Mouse (Mus musculus) midbrain, embryonic 11.5 days (tissue): ENCODE results near the gene Litaf. TPM values are rescaled to one million over a fixed set of nuclear protein-coding genes. Genes with fewer than 3 reads are reported as not detected.

Source experiments
- ATAC-seq: fragments of 200-750 bp; cut with Nextera tagmentation; 2 replicates; pipeline ENCODE4 v1.8.0; 2017; ENCODE audit warnings: moderate TSS enrichment, moderate library complexity; ENCODE audit not compliant: low FRiP score
- DNase-seq: peaks from one replicate; pipeline ENCODE4 v3.0.0; 2015; ENCODE audit warnings: low spot score; ENCODE audit errors: missing footprints
- H3K27ac ChIP-seq: fragments of 300-500 bp; sonication (generic); 2 replicates; pipeline ENCODE4 v1.5.1; 2014; ENCODE audit warnings: low read depth, low read length
- H3K27me3 ChIP-seq: fragments of 300-500 bp; sonication (generic); 2 replicates; pipeline ENCODE4 v1.6.1; 2014; ENCODE audit warnings: mild to moderate bottlenecking, low read length, moderate library complexity, mixed read lengths; ENCODE audit not compliant: control insufficient read depth, insufficient read depth
- H3K36me3 ChIP-seq: fragments of 300-500 bp; sonication (generic); 2 replicates; pipeline ENCODE4 v1.6.1; 2014; ENCODE audit warnings: mild to moderate bottlenecking, low read length, moderate library complexity, mixed read lengths; ENCODE audit not compliant: control insufficient read depth, insufficient read depth
- H3K4me1 ChIP-seq: fragments of 300-500 bp; sonication (generic); 2 replicates; pipeline ENCODE4 v1.6.1; 2014; ENCODE audit warnings: low read length; ENCODE audit not compliant: control insufficient read depth, insufficient read depth
- H3K4me2 ChIP-seq: fragments of 300-500 bp; sonication (generic); 2 replicates; pipeline ENCODE4 v1.6.1; 2014; ENCODE audit warnings: mild to moderate bottlenecking, moderate library complexity
- H3K4me3 ChIP-seq: fragments of 300-500 bp; sonication (generic); 2 replicates; pipeline ENCODE4 v1.5.1; 2014; ENCODE audit warnings: low read depth, low read length
- H3K9ac ChIP-seq: fragments of 300-500 bp; sonication (generic); 2 replicates; pipeline ENCODE4 v1.6.1; 2014; ENCODE audit warnings: low read length
- H3K9me3 ChIP-seq: fragments of 300-500 bp; sonication (generic); 2 replicates; pipeline ENCODE4 v1.6.1; 2016; ENCODE audit warnings: low read length; ENCODE audit not compliant: control insufficient read depth
- WGBS: fragments of 180-500 bp; shearing (Covaris S2); extraction: QIAGEN DNeasy Blood & Tissue Kit; methylation state at CpG from one replicate; pipeline ENCODE4 v1.1.7; 2014; 5-methylcytosine and 5-hydroxymethylcytosine counted together
- polyA plus RNA-seq: library from polyadenylated mRNA; unstranded; fragments of >200 nt; fragmentation: Nextera tagmentation; extraction: Ambion mirVana; gene quantifications from 2 replicates; pipeline ENCODE4 v1.2.1, GENCODE M21; 2014

The Litaf gene
- polyA plus RNA-seq, 1 experiment from 2014 or later = 61.8 TPM

DNA sequence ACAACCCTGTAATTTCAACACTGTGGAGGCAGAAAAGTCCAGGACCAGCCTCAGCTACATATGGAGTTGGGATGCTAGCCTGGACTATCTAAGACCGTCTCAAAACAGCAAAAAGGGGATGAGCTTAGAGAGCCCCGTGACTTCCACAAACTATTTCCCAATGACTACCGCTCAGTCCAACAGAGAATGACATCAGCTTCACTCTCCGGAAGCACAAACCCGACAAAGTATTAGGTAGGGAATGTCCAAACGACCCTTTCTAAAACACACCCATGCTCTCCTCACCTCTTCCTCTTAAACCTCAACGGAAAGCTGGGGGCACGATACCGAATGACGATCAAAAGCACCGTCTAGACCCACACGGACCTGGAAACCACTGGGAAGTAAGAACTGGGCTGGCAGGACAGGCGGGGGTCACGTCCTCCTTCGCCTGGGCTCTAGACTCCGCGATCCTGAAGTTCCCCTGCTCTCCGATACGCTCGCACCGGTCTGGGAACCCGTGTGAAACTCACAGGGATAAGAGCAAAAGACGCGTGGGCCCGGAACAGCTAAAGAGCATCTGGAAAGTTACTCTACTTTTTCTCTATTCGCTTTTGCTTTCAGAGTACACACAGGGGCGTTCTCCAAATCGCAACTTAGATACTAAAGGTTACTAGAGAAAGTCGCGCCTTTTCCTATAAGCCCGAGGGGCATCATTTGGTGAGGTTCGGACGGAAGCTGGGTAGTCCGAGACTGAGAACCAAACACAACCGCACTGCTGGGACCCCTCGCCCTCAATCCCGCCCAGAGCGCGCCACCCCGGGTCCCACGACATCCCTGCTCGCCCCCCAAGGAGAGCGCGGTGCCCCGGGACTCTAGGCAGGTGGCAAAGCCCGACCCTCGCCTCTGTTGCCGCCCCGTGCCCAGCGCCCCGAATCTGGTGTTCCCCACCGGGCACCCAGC is 73.6 kb downstream of the Litaf start:
- DNase-seq (peak; percentile 97), ATAC-seq (peak; percentile 77)
- WGBS = under 1% methylated on average over 52 of the region's 52 CpGs
- Histone ChIP-seq H3K27me3 (no peaks in the 10 kb centered on the region), H3K36me3 (0 out of 2 replicates have a peak, but pooled peaks cover 2% of the 10 kb centered on the region), H3K9ac (peak overlapping the region; percentile 83), H3K4me1 (0 out of 2 replicates have a peak, but pooled peaks cover 2% of the 10 kb centered on the region), H3K4me2 (peak overlapping the region; percentile 88), H3K4me3 (peak overlapping the region; percentile 71), H3K27ac (peak overlapping the region; percentile 40; the same call in 1 of the 2 replicates), H3K9me3 (peaks cover 9% of the 10 kb centered on the region; the same call in 1 of the 2 replicates)

DNA sequence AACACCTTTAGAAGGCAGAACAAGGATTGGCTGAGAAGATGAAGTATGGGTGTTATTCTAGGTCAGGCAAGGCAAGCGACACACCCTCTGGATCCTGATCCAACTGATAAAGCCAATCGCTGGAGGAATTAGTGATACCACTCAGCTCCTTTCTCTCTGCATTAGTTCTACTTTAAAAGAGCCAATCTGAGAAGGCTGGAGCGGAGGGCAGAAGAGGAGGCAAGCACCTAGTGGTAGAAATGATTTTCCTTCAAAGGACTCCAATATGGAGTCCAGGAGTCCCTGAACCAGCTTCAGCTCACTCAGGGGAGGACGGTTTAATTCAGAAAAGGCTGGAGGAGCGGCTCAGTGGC is 74.2 kb downstream of the Litaf start:
- Histone ChIP-seq H3K4me3 (peak overlapping the region; percentile 71), H3K27ac (no peak overlapping the region), H3K27me3 (no peaks in the 10 kb centered on the region), H3K9me3 (peaks cover 9% of the 10 kb centered on the region; the same call in 1 of the 2 replicates), H3K9ac (peak overlapping the region; percentile 83), H3K4me1 (0 out of 2 replicates have a peak, but pooled peaks cover 2% of the 10 kb centered on the region), H3K36me3 (0 out of 2 replicates have a peak, but pooled peaks cover 2% of the 10 kb centered on the region), H3K4me2 (peak overlapping the region; percentile 88)
- ATAC-seq = no peak
- DNase-seq = no peak
- 57% methylated on average over 5 of the region's 5 CpGs for WGBS

DNA sequence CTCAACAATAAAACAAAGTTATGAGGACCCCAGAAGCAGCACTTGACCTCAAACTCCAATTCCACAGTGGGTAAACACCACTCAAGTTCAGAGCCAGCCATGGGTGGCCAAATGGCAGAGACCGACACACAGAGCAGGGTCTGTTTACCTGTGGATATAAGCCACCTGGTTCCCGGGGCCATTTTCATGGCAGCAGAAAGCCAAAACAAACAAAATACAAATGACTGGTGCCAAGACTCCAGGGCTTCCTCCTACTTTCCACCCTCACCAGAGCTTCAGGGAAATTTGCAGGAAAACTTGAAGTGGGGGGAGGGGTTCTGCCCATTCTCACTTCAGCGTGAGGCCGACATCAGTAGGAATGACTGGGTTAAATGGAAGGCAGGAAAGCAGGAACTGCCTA is 75.2 kb downstream of the Litaf start:
- ATAC-seq = no peak
- H3K9me3 ChIP-seq = peaks cover 9% of the 10 kb centered on the region; the same call in 1 of the 2 replicates
- H3K27me3 ChIP-seq = no peaks in the 10 kb centered on the region
- DNase-seq = no peak
- no peak overlapping the region for H3K4me3 ChIP-seq
- no peak overlapping the region for H3K4me2 ChIP-seq
- 91% methylated on average over 4 of the region's 4 CpGs for WGBS
- H3K27ac ChIP-seq = no peak overlapping the region
- H3K36me3 ChIP-seq = 0 out of 2 replicates have a peak, but pooled peaks cover 2% of the 10 kb centered on the region
- 0 out of 2 replicates have a peak, but pooled peaks cover 2% of the 10 kb centered on the region for H3K4me1 ChIP-seq
- no peak overlapping the region for H3K9ac ChIP-seq

DNA sequence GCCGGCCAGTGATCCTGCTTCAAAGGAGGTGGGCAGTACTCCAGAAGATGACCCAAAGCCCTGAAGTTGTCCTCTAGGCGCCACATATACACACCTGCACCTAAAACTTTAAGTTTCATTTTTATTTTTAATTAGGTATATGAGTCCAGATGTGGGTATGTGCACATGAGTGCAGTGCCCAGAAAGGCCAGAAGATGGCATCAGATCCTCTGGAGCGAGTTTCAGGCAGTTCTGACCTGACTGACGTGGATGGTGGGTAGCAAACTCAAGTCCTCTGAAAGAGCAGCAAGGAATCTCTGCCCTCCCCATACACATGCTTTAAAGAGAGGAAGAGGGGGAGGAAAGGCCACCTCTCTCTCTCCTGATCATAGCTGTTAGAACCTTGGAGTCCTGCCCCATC is 76.1 kb downstream of the Litaf start:
- ATAC-seq (no peak), DNase-seq (no peak)
- H3K4me1 ChIP-seq = 0 out of 2 replicates have a peak, but pooled peaks cover 2% of the 10 kb centered on the region
- 0 out of 2 replicates have a peak, but pooled peaks cover 2% of the 10 kb centered on the region for H3K36me3 ChIP-seq
- H3K4me3 ChIP-seq = no peak overlapping the region
- no peaks in the 10 kb centered on the region for H3K27me3 ChIP-seq
- H3K27ac ChIP-seq = no peak overlapping the region
- H3K9ac ChIP-seq = no peak overlapping the region
- peaks cover 9% of the 10 kb centered on the region; the same call in 1 of the 2 replicates for H3K9me3 ChIP-seq
- WGBS = 87% methylated on average over 4 of the region's 4 CpGs
- H3K4me2 ChIP-seq = no peak overlapping the region

DNA sequence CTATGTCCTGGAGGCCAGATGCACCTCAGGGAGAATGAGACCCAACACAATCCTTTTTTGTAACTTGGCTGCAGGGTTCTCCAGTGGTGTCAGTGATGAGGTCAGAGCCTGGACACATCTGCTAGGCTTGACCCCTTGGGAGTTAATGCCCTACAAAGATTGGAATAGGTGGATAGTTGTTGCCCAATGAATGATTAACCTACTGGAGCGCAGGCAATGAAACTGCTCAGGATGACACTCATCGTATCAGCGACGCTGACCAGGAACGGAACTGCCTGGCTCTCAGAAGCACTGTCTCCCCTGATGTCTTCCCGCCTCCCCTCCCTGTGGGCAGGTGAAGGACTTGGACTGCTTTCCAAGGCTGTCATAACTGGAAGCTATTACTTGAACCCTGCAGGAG is 76.6 kb downstream of the Litaf start:
- ATAC-seq = no peak
- 95% methylated on average over 6 of the region's 6 CpGs for WGBS

DNA sequence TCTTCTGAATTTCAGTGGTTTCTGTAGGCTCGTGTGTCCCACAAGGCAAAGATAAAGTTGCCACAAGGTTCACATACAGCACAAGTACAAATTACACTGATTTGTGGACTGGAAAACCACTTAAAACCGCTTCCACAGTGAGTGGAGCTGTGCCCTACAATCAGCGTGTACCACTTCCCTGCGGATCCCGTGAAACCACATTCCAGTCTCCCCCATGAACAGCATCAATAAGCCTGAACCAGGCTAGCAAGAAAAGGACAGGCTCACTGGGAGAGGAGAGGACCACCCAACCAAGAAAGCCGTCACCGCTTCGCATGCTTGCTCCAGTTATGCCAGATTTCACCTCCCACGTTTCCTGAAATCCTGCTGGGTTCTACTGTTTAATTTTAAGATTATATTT is 77.7 kb downstream of the Litaf start:
- H3K4me2 ChIP-seq = no peak overlapping the region
- no peak for ATAC-seq
- no peak overlapping the region for H3K4me3 ChIP-seq
- H3K4me1 ChIP-seq = no peaks in the 10 kb centered on the region
- 0 out of 2 replicates have a peak, but pooled peaks cover 2% of the 10 kb centered on the region for H3K36me3 ChIP-seq
- no peak overlapping the region for H3K9ac ChIP-seq
- H3K9me3 ChIP-seq = peaks cover 9% of the 10 kb centered on the region; the same call in 1 of the 2 replicates
- peak; percentile 88 for DNase-seq
- H3K27me3 ChIP-seq = no peaks in the 10 kb centered on the region
- no peak overlapping the region for H3K27ac ChIP-seq
- 93% methylated on average over 9 of the region's 9 CpGs for WGBS

More for the DNA sequence above, 76.6 kb downstream of the Litaf start:
- H3K27ac ChIP-seq = no peak overlapping the region
- no peak overlapping the region for H3K4me3 ChIP-seq
- no peak overlapping the region for H3K9ac ChIP-seq
- H3K4me1 ChIP-seq = 0 out of 2 replicates have a peak, but pooled peaks cover 2% of the 10 kb centered on the region
- no peak overlapping the region for H3K4me2 ChIP-seq
- DNase-seq = no peak
- H3K27me3 ChIP-seq = no peaks in the 10 kb centered on the region
- peaks cover 9% of the 10 kb centered on the region; the same call in 1 of the 2 replicates for H3K9me3 ChIP-seq
- H3K36me3 ChIP-seq = 0 out of 2 replicates have a peak, but pooled peaks cover 2% of the 10 kb centered on the region

DNA sequence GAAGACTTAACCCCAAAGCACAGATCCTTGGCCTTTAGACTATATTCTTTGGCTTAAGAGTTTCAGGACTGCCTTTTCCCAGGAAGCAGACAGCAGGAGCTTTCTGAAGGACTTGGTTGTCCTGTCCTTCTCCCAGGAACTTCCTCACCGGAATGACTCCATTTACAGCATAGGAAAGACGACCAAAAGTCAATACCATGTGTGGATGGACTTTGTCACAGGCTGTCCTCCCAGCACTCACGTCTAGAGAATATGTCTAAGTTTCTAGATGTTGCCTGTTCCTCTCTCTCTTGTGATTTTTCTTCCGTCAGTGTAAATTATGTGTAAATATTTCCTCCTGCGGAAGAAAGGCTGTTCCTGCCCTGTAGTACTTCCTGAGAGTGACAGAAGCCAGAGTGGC is 81.4 kb downstream of the Litaf start:
- WGBS = 88% methylated on average over 5 of the region's 5 CpGs
- no peak for ATAC-seq

DNA sequence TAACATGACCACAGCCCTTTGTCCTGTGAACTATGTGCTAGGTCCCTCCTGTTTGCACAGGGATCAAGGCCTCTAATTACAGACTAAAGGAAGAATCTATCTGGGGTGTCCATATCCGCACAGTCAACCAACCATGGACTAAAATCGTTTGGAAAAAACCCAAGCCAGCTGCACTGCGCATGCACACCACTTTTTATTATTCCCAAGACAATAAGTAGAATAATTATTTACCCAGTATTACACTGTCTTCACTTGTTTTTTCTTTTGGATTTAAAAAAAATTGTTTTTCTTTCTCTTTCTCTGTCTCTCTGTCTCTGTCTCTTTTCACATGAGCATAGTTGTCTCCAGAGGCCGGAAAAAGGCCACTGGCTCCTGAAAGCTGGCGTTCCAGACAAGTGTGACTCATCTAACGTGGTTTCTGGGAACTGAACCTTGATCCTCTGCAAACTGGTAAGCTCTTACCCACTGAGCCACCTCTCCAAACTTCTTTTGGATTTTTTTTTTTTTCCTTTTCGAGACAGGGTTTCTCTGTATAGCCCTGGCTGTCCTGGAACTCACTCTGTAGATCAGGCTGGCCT is 84.4 kb downstream of the Litaf start:
- Histone ChIP-seq H3K27me3 (no peaks in the 10 kb centered on the region), H3K9me3 (no peaks in the 10 kb centered on the region), H3K4me2 (no peak overlapping the region), H3K36me3 (no peaks in the 10 kb centered on the region), H3K4me3 (no peak overlapping the region), H3K9ac (no peak overlapping the region), H3K4me1 (peaks cover 2% of the 10 kb centered on the region; the same call in 1 of the 2 replicates), H3K27ac (no peak overlapping the region)
- no peak for ATAC-seq
- DNase-seq = no peak
- 82% methylated on average over 7 of the region's 7 CpGs for WGBS

More for the DNA sequence above, 81.4 kb downstream of the Litaf start:
- Histone ChIP-seq H3K4me2 (no peak overlapping the region), H3K9me3 (no peaks in the 10 kb centered on the region), H3K27ac (no peak overlapping the region), H3K36me3 (no peaks in the 10 kb centered on the region), H3K4me3 (no peak overlapping the region), H3K4me1 (peaks cover 2% of the 10 kb centered on the region; the same call in 1 of the 2 replicates), H3K27me3 (no peaks in the 10 kb centered on the region), H3K9ac (no peak overlapping the region)
- DNase-seq = peak; percentile 51
